Mouse (Mus musculus) neural tube, embryonic 10.5 days (tissue): ENCODE measurements around the gene Depdc5.

Experiments
- DNase-seq: peaks from one replicate; pipeline ENCODE4 v3.0.0-alpha.2; 2017; ENCODE audit warnings: low spot score; ENCODE audit errors: extremely low spot score

Depdc5 gene

DNA sequence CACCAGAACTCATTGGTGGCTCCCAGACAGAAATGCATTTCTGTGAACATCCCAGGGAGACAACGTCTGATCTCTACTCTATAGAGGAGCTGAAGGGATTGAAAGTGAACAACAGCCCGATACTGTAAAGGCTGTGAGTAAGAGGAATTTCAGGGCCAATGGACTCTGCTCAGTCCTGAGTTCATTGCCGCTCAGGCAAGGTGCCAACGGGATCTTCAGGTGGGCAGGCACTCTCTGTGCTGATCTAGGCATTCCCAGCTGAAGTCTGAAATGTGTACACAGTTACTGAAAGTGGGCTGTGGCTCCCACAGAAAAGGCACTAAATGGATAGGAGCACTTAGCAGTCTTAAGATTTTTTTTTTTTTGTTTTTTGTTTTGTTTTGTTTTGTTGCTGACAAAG is 135.3 kb downstream of the Depdc5 start:
- no peak for DNase-seq

DNA sequence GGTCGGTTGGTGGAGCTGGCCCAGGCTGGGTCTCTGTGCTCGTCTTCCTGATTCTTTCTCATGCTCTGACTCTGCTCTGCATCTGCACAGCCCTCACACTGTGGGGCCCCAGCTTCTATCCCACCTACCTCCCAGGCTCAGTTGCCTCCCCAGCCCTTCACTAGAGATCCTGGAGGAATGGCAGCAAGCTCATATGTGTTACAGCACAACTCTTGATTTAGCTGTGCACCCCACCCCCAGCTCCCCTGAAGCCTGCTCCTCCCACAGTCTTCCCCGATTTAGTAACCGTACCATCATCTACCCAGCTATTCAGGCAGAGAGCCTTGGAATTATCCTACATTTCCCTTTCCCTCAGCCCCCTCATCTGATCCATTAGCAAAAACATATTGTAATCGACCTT is 137.6 kb downstream of the Depdc5 start:
- no peak for DNase-seq

DNA sequence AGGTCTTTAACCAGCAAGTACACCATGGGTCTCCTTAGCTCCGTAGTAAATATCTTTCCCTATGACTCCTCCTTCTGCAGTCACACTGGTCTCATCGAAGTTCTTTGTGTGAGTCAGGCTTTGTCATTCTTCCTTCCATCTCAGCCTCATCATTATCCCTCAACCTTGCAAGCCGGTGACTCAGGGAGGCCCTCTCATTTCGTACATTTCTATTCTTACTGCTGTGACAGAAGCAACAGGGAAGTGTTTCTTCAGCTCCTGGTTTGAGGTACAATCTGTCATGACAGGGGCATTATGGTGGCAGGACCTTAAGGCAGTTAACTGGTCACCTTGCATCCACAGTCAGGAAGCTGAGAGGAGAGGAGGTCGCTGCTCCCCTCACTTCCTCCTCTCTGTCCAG is 139.3 kb downstream of the Depdc5 start:
- DNase-seq = no peak

DNA sequence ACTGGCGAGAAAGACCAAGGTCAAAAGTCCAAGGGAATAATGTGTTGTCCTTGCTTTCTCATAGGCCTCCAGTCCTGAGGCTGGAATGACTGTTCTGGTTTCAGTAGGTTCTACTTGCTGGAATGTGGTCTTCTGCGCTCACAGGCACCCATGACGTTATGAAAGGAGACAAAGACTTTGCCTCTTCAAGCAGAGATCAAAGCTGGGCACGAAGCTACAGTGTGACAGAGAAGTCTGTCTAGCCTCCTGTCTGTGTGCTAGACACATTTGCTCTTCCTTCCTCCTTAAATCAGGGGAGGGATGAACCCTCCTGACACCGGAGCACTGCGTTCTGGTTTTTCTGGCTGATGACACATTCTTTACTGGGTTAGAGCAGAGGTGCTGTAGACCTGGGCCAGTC is 140.0 kb downstream of the Depdc5 start:
- no peak for DNase-seq

DNA sequence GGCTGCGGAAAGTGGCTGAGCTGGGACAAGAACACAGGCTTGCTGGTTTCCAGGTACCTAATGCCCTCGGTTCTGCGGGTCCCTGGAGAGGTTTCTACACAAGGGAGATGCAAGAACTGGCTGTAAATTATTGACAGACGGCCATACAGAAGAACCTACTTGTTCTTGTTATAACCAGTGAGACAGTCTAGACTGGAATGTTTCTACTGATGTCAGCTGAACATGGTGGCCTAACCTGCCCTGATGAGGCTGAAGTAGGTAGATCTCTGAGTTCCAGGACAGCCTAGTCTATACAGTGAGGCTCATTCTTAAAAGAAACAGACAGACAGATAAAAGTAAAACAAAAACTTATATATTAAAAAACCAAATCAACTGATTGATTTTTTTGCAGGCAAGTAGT is 140.6 kb downstream of the Depdc5 start:
- no peak for DNase-seq

DNA sequence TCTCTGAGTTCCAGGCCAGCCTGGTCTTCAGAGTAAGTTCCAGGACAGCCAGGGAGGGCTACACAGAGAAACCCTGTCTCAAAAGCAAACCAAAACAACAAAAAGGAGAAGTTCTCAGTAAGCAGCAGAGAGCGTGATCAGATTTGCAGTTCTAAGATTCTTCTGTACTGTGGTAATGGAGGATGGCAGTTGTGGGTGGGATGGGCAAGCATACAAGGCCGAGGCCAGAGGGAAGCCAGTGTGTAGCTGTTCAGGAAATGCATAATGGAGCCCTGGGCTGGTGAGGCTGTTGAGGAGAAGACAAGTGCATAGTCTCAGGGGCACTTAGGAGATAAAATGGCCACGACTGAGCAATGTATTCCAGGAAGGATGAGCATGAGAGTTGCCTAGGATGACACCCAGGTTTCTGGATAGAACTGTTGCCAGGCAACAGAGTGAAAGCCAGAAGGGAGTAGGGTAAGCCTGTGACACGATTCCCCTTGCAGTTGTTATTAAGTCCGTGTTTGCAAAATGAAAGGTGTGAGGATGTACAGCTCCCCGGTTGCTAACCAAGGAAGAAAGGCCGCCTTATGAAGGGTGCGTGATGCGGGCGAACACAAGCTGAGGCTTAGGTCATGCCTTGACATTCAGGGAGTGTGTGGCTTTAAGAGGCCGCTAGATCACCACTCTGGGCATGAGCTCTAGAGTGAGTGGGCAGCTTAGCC is 142.1 kb downstream of the Depdc5 start:
- DNase-seq = no peak

DNA sequence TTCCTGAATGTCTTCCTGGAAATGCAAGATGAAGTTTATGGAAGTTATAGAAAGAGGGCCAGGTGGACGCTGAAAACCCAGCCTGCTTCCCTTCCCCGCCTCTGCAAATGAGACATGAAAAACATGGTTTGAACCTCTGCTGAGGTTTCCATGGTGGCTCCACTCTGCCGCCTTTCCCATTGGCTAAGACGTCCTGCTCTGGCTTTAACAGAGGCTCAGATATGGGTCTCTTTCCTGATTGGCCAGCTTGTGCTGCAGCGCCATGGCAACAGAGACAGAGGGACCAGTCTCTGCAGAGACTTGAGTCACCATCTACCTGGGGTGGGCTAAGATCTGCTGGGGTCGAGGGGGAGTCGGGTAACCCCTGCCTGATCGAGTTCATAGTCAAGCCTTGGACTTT is 143.2 kb downstream of the Depdc5 start:
- no peak for DNase-seq

DNA sequence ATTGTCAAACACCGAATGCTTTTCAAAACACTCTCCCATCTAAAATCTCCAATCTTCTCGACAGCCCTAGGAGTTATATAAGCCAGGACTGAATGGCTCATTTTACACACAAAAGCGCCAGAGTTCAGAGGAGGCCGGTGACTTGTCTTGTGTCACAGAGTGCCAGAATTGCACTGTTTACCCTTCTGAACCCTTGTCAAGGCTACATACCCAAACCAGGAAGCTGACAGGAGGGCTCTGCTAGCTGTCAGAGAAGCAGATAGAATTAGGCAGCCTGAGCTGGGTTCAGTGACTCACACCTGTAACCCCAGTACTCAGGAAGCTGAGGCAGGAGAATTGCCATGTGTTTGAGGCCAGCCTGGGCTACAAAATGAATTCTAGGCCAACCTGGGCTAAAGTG is 143.9 kb downstream of the Depdc5 start:
- no peak for DNase-seq

DNA sequence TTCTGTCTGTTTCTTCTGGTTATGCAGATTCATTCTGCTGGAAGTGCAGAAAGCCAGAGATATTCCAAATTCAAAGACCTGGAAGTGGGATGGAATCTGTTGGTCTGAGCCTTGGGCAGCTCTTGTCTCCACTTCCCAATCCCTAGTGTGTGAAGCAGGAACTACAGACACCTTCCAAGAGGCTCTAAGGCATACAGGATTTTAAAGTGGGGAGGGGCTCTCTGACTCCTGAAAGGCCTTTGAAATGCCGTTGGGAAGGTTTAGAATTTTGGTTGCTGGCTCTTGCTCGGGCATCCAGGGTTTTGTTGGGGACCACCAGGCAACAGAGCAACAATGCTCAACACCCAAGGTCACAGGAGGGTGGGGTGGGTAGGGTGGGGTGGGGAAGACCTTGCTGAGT is 145.8 kb downstream of the Depdc5 start:
- no peak for DNase-seq

DNA sequence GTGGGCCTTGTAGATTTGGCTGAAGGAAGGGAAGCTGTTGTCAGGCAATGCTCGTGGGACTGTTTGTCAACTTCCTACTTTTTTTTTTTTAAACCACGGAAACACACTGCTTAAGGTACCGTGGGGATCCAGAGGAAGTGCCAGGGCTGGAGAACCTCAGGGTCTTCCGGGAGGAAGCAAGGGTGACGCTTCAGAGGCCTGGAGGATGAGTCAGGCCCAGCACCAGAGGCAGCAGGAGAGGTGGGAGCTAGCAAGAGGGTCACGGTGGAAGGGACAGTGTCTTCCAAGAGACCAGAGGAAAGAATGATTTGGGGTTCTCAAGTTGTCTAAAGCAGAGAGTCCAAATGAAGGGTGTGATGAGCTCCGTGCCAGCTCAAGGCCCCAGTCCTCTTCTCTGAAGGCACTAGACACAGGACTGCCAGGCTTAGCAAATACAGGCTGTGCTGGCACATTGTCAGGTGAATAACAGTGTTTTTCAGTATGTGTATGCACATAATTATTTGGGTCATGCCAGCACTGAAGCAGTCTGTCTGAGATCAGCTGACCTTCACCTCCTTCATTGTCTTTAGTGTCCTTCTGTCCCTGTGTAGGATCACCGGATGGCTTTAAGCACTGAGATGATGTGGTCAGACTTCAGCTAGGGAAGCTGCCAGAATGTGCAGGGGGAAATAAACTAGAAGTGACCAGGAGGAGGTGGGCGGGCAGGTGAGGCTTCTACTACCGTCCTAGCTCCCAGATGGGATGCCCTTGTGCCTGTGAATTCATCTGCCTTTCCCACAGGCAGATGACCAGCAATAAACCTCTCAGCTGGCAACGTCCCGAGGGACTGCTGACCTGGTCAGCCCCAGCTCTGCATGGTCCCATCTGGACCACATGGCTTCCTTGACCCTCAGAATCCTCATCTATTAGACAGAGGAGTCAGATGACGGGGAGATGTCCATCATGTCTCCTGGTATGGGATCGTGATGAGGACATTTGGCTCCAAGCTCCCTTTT is 146.6 kb downstream of the Depdc5 start:
- DNase-seq = no peak

DNA sequence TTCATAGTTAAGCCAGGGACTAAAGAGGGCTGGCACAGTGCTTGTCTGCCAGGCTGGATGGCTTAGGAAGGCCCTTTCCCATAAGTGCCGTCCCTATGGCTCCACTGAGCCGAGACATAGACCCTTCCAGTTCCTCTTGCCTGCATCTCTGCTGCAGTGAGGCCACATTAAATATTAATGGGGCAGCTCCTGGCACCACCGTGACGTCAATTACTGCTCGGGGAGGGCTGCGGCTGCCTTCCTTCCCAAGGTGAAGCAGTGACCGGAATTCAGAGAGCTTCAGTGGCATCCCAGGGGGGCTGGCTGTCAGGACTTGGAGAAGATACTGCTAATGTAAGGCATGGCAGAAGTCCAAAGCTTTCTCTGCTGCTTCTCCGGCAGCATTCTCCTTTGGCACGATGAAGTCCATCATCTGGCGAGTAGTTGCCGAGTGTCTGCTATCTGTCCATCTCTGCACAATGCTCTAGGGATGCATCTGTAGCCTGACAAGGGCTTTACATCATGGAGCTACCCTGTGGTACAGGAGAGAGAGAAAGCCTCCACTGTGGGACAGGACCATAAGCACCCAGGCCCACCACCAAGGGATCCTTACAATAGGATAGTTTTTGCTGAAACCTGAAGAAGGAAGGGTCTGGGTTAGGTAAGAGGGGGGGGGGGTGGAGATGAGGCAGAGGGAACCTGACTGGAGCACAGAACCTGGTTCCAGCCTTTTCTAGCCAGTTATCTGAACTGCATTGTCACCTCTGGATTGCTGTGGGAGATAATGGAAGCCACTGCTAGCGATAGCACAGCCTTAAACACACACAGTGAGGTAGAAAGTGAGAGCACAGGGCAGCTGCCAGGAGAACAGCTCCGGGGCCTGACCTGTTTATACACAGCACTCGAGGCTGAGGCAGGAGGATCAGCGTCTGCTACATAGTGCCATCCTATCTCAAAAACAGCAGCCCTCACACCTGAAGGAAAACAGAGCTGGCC is 147.9 kb downstream of the Depdc5 start:
- DNase-seq = no peak

DNA sequence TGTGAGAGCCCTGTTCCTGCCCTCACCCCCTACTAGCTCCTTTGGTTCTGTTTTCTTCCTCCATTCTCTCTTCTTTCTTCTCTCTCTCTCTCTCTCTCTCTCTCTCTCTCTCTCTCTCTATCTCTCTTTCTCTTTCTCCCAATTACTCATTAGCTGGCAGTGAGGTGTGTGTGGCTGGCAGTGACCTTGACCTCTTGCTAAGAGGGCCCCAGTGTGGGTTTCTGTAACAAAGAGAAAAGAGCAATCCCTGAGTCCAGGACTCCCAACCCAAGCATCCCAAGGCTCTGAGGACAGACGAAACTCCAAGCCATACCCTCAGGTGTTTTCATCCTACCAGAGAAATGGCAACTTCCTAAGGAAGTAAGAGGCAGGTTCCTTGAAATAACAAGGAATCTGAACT is 150.6 kb downstream of the Depdc5 start:
- no peak for DNase-seq

DNA sequence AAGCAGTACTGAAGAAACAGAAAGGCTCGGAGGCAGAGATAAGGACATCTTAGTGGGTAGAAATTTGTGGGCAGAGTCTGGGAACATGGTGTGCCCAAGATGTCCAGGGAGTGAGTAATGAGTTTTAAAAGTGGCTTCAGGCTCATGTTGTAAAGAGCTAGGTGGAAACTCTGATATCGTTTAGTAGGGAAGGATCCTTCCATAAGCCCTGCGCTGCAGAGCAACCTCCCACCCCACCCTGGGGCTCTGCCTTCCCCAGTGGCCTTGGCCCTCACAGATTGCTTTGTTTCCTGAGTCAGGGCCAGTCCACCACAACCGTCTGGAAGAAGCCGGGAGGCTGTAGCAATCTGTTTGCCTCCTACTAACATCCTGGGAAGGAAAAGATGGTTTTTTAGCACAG is 152.1 kb downstream of the Depdc5 start:
- no peak for DNase-seq

DNA sequence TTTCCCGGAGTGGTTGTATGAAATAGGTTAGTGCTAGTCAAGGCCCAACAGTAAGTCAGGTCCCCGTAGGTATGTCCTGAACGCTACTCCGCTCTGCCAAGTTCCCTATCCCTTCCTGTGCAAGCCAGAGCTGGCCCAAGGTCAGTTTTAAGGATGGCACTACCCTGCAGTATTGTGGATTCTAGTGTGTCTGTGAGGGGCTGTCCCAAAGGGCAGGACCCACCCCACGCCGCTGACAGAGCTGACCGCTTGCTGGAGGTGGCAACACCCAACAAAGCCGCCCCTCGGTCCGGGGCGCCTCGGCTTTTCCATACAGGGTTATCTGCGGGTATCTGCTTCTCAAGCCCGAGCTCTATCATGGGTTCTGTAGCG is 154.7 kb downstream of the Depdc5 start:
- no peak for DNase-seq

DNA sequence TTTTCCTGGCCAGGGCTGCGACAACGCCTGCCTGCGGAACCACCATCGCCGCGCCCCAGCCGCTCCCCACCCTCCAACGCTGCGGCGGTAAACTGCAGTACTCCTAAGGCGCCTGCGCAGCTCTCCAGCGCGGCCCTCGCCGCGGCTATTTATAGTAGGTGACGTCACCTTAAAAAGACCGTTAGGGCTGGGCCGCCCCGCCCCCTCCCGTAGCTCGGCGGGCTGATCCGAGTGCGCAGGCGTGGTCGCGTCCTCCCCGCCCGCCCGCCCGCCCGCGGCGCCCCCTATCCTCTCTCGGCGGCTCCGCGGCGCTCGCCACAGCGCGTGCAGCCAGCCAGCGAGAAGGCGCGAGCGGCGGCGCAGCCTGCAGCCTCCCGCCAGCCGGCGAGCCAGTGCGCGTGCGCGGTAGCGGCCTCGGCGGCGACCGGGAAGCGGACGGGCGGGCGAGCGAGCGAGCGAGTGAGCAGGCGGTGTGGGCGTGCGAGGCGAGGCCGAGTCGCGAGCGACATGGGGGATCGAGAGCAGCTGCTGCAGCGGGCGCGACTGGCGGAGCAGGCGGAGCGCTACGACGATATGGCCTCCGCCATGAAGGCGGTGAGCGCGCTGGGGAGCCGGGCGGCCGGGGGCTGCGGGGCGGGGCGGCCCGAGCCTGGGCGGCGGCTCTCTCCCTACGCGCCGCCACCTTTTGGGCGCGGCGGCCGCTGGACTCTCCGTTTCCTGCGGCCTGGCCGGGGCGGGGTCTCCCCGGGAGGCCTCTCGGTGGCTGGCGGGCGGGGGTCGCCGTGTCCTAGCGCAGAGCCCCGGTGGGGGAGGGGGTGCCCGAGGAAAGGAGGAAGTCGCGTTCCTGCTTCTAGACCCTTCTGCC is 155.3 kb downstream of the Depdc5 start, which contains the start of gene Ywhah:
Gene Ywhah (plus strand): TSS at position 256 of the 865 bp plus-strand sequence.
- peak; percentile 95 for DNase-seq

DNA sequence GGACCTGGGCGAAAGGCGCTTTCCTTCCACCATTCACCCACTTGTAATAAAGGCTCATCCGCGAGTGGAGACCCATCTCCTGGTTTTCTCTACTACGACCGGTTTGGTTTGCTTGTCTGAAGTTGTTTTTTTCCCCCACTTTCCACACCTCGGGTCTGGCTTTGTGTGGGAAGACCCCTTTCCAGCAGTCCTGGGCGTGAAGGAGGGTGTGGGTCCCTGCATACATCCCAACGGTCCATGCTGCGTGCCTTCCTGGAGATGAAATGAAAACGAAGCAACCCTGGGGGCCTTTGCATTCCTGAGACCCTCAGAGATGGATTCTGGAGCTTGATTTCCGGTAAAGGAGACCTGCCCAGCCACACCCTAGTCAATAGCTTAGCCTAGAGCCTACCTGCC is 155.9 kb downstream of the Depdc5 start:
- DNase-seq = no peak

DNA sequence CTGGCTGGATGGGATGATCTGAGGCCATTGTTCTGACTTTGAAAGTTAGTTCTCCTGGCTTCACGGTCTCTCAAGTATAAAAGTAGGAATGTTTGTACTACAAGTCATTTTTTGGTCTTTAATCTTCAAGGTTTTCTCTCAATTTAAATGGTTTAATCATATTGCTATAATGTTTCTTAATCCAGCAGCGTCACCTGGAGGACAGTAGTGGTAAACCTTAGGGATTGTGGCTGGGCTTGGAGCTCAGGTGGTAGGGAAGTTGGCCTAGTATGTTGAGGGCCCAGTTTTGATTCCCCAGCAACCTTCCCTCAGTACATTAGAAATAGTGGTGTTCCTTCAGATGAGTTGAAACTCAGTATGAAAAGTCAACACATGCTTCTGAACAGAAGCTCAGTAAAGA is 158.1 kb downstream of the Depdc5 start:
- DNase-seq = no peak

DNA sequence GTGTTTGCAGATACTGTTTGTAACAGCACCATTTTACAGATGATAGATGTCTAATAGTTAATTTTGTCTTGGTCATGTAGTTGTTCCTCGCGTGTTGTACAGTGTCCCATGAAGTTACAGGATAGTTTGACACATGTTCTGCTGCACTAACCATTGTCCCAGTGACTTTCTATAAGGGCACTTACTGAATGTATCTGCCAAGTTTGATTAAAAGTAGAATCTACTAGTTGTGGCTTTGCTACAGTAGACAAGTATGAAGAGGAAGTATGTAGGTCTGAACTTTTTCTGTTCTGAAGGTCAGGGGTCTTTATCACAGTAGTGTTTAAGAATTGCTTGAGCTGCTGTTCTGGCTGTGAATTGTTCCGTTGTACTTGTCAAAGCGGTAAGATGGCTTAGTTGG is 159.8 kb downstream of the Depdc5 start:
- no peak for DNase-seq

DNA sequence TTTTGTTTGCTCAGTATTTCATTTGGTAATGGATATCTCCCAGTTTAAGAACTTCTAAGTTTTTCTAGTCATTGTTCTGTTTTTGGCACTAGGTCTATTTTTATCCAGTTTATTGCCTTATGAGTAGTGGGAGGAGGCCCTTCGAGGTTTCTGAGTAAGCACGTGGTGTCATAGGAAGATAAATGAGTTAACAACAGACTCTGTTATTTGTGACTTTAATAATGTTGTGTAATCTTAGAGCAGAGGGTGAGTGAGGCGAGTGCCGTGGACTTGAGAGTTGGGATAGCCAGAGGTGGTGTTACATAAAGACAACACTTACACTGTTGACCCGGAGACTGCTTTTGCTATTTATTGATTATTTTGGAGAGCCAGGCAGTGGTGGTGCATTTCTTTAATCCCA is 161.0 kb downstream of the Depdc5 start:
- DNase-seq = no peak

DNA sequence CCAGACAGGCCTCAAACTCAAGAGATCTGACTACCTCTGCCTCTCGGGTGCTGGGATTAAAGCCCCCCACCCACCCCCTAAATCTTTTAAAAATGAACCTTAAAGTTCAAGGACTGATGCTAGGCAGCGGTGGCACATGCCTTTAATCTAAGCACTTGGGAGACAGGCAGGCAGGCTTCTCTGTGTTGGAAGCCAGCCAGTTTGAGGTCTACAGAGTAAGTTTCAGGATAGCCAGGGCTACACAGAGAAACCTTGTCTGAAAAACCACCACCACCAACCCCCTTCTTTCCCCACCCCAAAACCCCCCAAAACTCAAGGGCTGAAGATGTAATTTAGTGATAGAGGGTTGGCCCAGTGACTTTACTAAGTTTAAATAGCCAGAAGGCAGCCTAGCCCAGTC is 165.2 kb downstream of the Depdc5 start:
- DNase-seq = no peak
